Mouse (Mus musculus) forebrain, postnatal 0 days (tissue): ENCODE results near the gene Tctex1d4. TPM values are rescaled to one million over a fixed set of nuclear protein-coding genes. Genes with fewer than 3 reads are reported as not detected.
A peak's percentile ranks its signal among the peaks of the same experiment; 100 is the strongest.

Experiments used
- ATAC-seq: fragments of 200-750 bp; cut with Nextera tagmentation; 2 replicates; pipeline ENCODE4 v1.8.0; 2017; ENCODE audit warnings: mild to moderate bottlenecking, moderate library complexity
- DNase-seq: peaks from one replicate; pipeline ENCODE4 v3.0.0-alpha.2; 2015
- H3K27ac ChIP-seq: fragments of 300-500 bp; sonication (generic); 2 replicates; pipeline ENCODE4 v1.5.1; 2014; ENCODE audit warnings: low read depth, mild to moderate bottlenecking, antibody characterized with exemption, low read length, moderate library complexity, mixed read lengths
- H3K27me3 ChIP-seq: fragments of 300-500 bp; sonication (generic); 2 replicates; pipeline ENCODE4 v1.6.1; 2014; ENCODE audit warnings: mild to moderate bottlenecking, low read length, mixed read lengths; ENCODE audit not compliant: insufficient read depth
- H3K36me3 ChIP-seq: fragments of 300-500 bp; sonication (generic); 2 replicates; pipeline ENCODE4 v1.6.1; 2014; ENCODE audit warnings: mild to moderate bottlenecking, moderate library complexity; ENCODE audit not compliant: insufficient read depth
- H3K4me1 ChIP-seq: fragments of 300-500 bp; sonication (generic); 2 replicates; pipeline ENCODE4 v1.6.1; 2014; ENCODE audit warnings: antibody characterized with exemption; ENCODE audit not compliant: insufficient read depth
- H3K4me2 ChIP-seq: fragments of 300-500 bp; sonication (generic); 2 replicates; pipeline ENCODE4 v1.6.1; 2014; ENCODE audit warnings: low read depth, mild to moderate bottlenecking, moderate library complexity
- H3K4me3 ChIP-seq: fragments of 300-500 bp; sonication (generic); 2 replicates; pipeline ENCODE4 v1.5.1; 2014; ENCODE audit warnings: low read depth, low read length, mixed read lengths
- H3K9ac ChIP-seq: fragments of 300-500 bp; sonication (generic); 2 replicates; pipeline ENCODE4 v1.6.1; 2014; ENCODE audit warnings: mild to moderate bottlenecking
- H3K9me3 ChIP-seq: fragments of 300-500 bp; sonication (generic); 2 replicates; pipeline ENCODE4 v1.6.1; 2016; ENCODE audit warnings: low read length
- CTCF ChIP-seq: sonication (generic); IDR thresholded peaks from 2 replicates; pipeline ENCODE4 v1.5.1; 2016; ENCODE audit warnings: antibody characterized with exemption, control low read depth, low read depth
- WGBS: fragments of 180-500 bp; shearing (Covaris S2); extraction: QIAGEN DNeasy Blood & Tissue Kit; methylation state at CpG from one replicate; pipeline ENCODE4 v1.1.7; 2014; 5-methylcytosine and 5-hydroxymethylcytosine counted together
- polyA plus RNA-seq: library from polyadenylated mRNA; unstranded; fragments of >200 nt; fragmentation: Nextera tagmentation; extraction: Ambion mirVana; gene quantifications from 2 replicates; pipeline ENCODE4 v1.2.1, GENCODE M21; 2015
- total RNA-seq: library from RNA; depleted of rRNA; stranded (reverse); fragments of >200 nt; gene quantifications from 2 replicates; pipeline ENCODE4 v1.2.3, GENCODE M21; 2014; rRNA removed

Tctex1d4 gene
- total RNA-seq (3.1 and 6.2 TPM in 2 replicates), polyA plus RNA-seq (1.3 and 1.7 TPM in 2 replicates)

DNA sequence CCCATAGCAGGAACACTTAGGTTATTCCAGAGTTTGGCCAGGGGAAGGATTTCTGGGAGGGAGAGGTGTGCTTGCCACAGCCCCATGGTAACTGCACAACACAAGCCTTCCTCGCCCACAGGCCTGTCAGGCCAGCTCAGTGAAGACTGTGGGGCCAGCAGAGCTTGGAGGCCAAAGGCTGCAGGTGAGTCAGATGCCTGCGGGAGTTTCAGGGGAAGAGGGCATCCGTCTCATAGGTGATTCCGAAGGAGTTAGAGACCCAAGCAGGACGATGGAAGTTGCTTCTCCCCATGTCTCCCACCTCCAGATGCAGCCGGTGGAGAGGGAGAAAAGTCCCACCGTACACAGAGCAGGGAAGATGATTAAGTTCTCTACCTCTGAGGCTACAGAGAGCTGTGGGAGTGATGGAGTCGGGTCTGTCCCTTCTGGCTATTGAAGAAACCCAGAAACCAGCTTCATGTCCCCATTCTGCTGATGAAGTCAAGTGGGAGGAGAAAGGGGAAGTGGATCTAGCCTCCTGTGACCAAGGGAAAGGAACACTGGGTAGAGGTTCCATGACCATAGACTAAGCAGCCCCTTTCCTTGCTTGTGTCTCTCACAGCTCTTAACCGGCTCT, at the start of gene Tctex1d4:
Gene Tctex1d4, plus strand, starts transcription at position 120 of the 616 bp plus-strand sequence.
- no peaks in the 10 kb centered on the region for H3K9me3 ChIP-seq
- no peak for DNase-seq
- peak within 1 kb of the TSS; percentile 72 for H3K27ac ChIP-seq
- peaks cover 24% of the 10 kb centered on the region for H3K36me3 ChIP-seq
- ATAC-seq = no peak
- peak within 1 kb of the TSS; percentile 44 for H3K9ac ChIP-seq
- TF ChIP-seq CTCF = no peak
- H3K4me3 ChIP-seq = no peak within 1 kb of the TSS
- peaks cover 11% of the 10 kb centered on the region for H3K4me1 ChIP-seq
- H3K4me2 ChIP-seq = no peak within 1 kb of the TSS
- 90% methylated on average over 9 of the region's 9 CpGs for WGBS
- H3K27me3 ChIP-seq = no peaks in the 10 kb centered on the region

DNA sequence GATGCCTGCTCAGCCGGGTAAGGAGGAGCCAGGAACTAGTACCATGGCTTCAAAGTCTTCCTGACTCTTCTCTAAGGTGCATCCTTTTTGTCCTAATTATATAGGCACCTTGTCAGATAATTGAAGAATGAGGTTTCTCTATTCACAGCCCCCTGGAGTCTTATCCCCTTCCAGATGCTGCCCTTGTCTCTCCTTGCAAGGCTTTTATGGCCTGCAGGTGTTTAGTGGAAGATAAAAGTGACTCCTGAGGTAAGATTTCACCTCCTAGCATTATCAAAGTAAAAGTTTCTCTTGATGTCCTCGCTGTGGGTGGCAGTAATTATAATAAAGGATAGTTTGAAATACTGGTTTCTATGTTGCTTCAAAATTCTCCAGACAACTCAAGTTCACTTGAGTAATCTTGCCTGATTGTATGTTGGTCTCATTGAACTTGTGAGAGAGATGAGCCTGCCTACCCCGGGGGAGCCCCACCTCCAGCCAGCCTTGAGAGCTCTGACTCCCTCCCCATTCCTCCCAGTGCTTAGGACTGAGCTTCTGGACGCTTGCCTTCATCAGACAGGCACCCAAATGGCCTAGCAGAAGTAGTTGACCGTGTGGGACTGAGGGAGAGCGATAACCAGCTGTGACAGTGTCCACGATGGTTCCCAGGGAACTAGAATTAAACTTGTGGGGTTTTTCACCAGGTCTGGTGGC, 38.5 kb upstream of the Tctex1d4 start:
- DNase-seq (no peak), ATAC-seq (no peak)
- Histone ChIP-seq H3K4me3 (no peak overlapping the region), H3K27ac (no peak overlapping the region), H3K9me3 (no peaks in the 10 kb centered on the region), H3K4me1 (no peaks in the 10 kb centered on the region), H3K9ac (no peak overlapping the region), H3K36me3 (peaks cover 23% of the 10 kb centered on the region), H3K4me2 (no peak overlapping the region), H3K27me3 (no peaks in the 10 kb centered on the region)
- no peak for TF ChIP-seq CTCF
- 85% methylated on average over 7 of the region's 7 CpGs for WGBS

DNA sequence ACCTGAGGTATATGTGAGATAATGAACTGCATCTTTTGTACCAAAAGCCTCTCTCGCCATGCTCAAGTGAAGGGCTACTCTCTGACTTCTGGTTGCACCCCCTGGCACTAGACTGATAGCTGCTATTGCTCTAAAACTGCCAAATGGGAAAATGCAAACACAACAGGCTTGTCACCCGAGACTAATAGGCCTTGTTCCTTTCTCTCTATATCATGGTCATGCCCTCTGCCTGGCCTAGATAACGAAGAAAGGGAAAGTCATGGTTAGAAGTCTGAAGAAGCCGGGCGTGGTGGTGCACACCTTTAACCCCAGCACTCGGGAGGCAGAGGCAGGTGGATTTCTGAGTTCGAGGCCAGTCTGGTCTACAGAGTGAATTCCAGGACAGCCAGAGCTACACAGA, 36.0 kb upstream of the Tctex1d4 start:
- Histone ChIP-seq H3K36me3 (peaks cover 22% of the 10 kb centered on the region), H3K27me3 (no peaks in the 10 kb centered on the region), H3K4me2 (no peak overlapping the region), H3K4me1 (no peaks in the 10 kb centered on the region), H3K9ac (no peak overlapping the region), H3K27ac (no peak overlapping the region), H3K4me3 (no peak overlapping the region), H3K9me3 (no peaks in the 10 kb centered on the region)
- no peak for ATAC-seq
- 84% methylated on average over 7 of the region's 7 CpGs for WGBS
- TF ChIP-seq CTCF = no peak
- DNase-seq = no peak

DNA sequence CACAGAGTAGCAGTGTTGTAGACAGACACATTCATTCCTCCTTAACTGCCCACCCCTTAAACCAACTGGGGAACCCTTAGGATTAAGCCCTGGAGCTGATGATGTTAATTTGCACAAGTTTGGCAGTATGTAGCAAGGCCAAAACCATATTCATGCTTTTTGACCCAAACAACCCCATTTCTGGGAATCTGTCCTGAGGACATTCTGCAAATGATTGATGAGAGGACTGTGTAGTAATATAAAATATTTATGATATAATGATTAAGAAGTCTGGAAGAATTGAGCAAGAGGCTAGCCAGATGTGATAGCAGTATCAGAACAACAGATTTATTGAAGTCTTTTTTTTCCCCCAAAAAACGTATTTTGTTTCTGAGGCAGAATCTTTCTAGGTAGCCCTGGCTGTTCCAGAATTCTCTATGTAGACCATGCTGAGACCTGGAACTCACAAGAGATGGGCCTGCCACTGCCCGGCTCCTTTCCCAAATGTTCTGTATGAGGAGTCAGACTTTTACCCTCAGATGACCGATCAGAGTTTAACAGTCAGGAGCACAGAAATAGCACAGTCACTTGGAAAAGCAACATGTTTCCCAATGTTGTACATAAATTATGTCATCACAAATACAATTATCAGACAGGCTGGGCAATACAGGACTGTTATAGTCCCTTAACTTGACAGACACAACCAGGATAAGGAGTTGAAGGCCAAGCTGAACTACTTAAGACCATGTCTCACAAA, 31.8 kb upstream of the Tctex1d4 start:
- no peak overlapping the region for H3K4me3 ChIP-seq
- H3K9me3 ChIP-seq = no peaks in the 10 kb centered on the region
- H3K27ac ChIP-seq = no peak overlapping the region
- no peaks in the 10 kb centered on the region for H3K36me3 ChIP-seq
- DNase-seq (no peak), ATAC-seq (no peak)
- H3K4me1 ChIP-seq = peaks cover 9% of the 10 kb centered on the region; the same call in 1 of the 2 replicates
- no peak overlapping the region for H3K4me2 ChIP-seq
- WGBS = 81% methylated on average over 3 of the region's 3 CpGs
- H3K9ac ChIP-seq = no peak overlapping the region
- H3K27me3 ChIP-seq = no peaks in the 10 kb centered on the region
- TF ChIP-seq CTCF = no peak

DNA sequence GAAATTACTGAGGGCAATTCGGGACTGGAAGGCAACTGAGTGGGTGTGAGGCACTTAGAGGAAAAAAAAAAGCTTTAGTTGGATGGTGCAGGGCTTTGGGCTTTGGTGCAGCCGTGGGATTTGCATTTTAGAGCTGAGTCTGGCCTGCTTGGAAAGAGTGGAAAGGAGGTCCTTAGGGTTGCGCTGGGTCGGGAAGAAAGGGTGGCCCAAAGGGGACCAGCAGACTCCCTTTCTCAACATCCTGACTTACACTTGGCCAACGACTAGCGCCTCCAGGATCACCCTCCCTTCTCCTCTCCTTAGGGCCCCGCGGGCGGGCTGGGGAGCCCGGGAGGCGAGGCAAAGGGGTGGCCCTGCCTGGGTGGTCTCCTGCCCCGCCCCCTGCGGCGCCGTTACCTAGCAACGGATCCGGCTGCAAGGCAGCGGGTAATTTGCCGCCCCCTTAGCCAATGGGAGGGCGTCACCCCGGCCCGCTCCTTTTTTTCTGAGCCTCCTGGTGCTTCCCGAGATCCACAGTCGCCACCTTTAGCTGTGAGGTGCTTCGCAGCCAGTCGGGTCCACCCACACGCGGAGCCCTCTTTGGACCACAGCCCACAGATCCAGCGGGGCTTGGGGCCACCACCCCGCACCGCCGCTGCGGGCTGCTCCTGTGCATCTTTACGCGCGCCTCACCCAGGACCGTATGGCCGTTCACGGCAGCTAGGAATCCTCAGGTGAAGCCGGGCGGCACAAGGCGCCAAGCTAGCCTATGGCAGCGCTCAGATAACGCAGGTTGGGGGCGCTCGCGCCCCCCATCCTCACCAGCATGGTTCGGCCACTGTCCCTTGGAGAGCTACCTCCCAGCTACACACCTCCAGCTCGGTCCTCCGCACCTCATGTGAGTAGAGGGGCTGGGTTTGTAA, 30.8 kb upstream of the Tctex1d4 start, which contains the start of gene Ptch2:
Gene Ptch2, plus strand, starts transcription at position 525 of the 902 bp plus-strand sequence.
- DNase-seq (peak; percentile 87), ATAC-seq (peak; percentile 95)
- peaks cover 2% of the 10 kb centered on the region; the same call in 1 of the 2 replicates for H3K36me3 ChIP-seq
- peak within 1 kb of the TSS; percentile 67 for H3K4me3 ChIP-seq
- 2% methylated on average over 49 of the region's 50 CpGs for WGBS
- no peaks in the 10 kb centered on the region for H3K27me3 ChIP-seq
- peak within 1 kb of the TSS; percentile 69 for H3K27ac ChIP-seq
- peak within 1 kb of the TSS; percentile 97 for H3K4me2 ChIP-seq
- H3K9me3 ChIP-seq = no peaks in the 10 kb centered on the region
- peak within 1 kb of the TSS; percentile 77 for H3K9ac ChIP-seq
- peak; percentile 36; the same call in 1 of the 2 replicates for TF ChIP-seq CTCF
- H3K4me1 ChIP-seq = peaks cover 9% of the 10 kb centered on the region; the same call in 1 of the 2 replicates

DNA sequence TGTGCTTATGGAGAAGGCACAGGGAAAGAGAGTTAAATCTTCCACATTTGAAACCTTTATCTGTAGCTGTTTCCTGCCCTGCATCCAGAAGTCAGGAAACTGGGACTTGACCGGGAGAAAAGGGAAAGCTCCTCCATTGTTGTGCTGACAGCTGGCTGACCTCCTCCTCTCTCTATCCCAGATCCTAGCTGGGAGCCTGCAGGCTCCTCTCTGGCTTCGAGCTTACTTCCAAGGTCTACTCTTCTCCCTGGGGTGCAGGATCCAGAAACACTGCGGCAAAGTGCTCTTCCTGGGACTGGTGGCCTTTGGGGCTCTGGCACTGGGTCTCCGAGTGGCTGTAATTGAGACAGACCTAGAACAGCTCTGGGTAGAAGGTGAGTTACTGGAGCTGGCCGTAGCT, 29.9 kb upstream of the Tctex1d4 start:
- Histone ChIP-seq H3K36me3 (peaks cover 2% of the 10 kb centered on the region; the same call in 1 of the 2 replicates), H3K4me3 (peak overlapping the region; percentile 67), H3K27me3 (no peaks in the 10 kb centered on the region), H3K4me2 (peak overlapping the region; percentile 97), H3K4me1 (peaks cover 9% of the 10 kb centered on the region; the same call in 1 of the 2 replicates), H3K9ac (peak overlapping the region; percentile 77), H3K27ac (no peak overlapping the region), H3K9me3 (no peaks in the 10 kb centered on the region)
- TF ChIP-seq CTCF = no peak
- 13% methylated on average over 5 of the region's 5 CpGs for WGBS
- no peak for ATAC-seq
- no peak for DNase-seq
